Mouse (Mus musculus): Measurements from ENCODE around the gene Gipc2.
A peak's percentile ranks its signal among the peaks of the same experiment; 100 is the strongest.

Gipc2 gene

DNA sequence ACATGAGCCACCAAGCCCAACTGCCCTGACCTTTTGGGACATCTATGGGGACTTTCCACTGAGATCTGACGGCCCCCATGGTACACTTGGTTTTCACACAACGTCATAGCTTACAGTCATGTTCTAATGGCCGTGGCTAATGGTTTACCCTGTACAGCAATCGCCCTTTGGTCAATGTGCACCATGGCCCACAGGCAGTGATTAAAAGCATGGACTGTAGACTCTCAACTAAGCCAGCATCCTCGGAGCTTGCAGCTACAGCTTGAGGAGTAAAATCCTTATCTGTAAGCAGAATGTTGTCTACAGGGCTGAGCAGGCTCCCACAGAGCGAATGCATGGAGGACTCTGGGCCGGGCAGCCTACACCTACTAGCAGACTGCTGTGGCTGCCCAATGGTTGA lies 52.5 kb downstream of the Gipc2 start:
- no peak for DNase-seq

DNA sequence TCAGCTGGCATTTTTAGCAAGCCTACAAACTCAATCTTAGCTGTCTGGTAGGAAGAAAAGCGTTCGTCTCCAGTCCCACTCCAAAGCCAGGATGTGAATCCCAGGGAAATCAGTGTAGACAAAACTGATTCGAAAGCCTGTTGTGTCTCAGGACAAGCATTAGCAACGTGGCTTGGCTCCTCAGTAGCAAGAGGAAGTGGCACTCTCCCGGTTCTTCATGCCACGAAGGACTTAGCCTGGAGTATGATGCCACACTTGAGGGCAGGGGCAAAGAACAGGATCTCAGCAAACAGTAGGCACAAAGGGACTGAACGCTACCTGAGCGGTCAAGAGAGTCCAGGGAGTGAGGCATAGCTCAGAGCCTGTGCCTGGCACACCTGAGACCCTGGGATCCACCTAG lies 53.4 kb downstream of the Gipc2 start:
- DNase-seq, result no peak

DNA sequence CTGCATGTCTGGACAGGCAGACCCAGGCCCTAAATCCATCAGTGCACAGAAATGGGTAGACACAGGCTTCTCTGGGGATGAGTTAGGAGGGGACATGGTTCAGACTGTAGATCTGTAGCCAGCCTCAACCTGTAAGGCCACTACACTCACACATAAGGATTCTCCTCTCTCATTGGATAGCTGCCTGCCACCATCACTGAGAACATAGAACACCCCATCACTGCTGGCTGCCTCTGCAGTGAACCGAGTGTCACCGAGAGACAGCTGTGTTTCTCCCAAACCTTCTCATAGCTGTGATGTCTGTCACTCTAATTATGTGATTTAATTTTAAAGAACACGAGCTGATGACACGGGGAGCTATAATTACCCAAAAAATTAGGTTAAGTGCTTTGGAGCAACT lies 54.5 kb downstream of the Gipc2 start:
- no peak for DNase-seq

DNA sequence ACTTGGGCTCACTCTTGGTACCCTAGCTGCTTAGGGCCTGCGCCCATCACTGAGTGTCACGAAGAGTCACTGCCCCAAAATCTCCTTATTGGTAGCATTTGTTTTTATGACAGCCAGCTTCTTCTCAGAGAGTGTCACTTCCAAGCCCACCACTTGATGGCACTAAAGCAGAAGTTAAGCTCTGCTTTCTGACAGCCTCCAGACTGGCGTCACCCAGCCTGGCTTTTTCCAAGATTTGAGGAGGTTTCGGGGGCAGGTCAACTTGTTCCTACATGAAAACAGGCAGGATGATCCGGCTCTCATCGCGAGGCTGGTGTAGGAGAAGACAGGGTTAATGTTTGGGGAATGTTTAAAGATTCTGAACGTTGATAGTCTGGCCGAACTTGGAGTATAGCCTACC lies 54.9 kb downstream of the Gipc2 start:
- DNase-seq, result peak; percentile 67

DNA sequence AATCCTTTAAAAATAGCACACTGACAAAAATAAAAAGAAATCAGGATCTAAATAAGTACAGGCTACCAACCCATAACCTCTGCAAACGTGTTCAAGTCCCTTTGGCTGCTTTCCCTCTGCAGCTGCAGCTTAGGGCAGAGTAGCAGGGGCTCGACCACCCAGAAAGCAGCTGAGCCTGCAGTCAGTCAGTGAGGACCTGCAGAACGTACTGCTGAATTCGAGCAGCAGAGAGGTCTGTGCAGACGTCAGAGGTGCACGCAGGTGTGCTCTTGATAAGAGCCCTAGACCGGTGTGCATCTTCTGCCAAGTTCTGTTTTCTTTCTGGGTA lies 56.8 kb downstream of the Gipc2 start:
- no peak for DNase-seq

DNA sequence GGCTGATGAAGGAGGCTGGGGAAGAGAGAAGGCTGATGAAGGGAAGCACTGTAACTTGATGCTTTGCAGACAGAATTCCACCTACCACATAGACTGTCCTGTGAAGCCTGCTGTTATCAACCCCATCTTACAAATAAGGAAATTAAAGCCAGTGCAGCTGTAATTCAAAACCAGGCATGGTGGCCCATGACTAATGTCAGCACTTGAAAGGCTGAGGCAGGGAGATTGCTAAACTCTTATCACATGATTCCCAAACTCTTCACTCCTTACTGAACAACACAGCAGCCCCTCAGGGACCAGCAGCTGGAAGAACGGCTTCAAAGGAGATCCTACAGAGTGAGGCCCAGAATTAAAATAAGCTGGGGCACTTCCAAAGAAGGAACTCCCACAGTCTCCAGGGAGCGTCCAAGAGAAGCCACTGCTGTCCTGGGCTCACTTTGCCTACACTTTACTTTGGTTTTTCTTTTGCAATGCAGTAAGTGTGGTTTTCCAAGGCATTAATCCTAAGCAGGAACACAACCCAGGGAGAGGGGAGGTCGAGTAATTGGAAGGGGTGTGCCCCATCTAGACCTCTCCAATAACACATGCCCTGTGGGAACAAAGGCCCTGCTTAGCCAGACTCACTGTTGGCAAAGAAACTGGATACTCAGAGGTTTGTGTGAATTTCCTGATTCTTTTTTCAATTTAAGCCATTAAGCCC lies 57.3 kb downstream of the Gipc2 start:
- DNase-seq, result no peak

DNA sequence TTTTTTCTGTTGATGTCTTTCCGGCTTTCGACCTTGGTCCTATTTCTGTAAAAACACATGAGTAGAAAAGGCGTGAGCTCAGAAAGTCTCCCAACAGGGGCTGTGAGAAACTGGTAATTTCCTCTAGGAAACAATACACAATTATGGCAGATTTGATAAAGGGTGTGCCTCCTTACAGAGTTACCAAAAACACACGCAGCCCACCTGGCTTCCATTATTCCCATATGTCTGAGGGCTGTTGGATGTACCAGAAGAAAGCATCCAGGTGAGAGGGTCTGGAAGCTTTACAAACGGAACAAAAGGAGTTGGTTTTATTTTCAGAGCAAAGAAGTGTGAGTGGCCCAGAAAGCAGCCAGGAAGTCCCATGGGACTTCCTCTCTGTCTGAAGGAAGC lies 58.0 kb downstream of the Gipc2 start:
- DNase-seq, result no peak

DNA sequence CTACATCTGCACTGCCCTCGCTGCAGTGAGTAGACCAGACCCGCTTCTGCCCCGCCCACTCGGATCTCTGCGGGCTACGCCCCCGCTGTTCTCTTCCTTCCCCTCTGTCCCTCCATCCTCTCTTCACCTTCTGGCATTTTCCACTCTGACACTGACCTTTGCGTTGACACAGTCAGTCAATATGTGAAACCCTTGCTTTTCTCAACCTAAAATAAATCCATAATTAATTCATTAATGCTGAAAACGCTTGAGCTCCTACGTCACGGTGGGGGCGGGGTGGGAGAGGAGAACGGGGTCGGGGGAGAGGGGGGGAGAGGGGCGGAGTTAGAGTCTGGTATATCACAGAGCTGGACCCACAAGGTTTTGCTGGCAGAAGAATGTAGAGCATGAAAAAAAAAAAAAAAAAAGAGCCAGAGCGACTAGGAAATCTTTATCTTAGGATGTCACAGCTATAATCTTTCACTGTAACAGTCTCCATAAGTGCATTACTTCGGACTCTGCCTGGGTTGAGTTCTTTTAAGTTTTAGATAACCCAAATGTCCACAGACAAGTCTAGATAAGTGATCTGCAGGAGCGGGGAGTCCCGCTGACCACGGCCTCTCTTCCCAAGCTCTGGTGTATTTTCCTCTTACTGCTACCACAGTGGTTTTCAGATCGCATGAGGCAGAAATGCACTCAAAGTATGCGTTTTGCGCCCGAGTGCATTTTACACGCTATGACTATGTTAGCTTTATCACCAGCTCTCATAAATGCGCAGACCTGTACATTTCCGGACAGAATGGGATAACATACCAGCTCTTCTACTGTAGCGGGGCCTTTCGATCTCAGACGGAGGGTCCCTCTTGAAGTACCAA lies 58.7 kb downstream of the Gipc2 start:
- DNase-seq, result no peak

DNA sequence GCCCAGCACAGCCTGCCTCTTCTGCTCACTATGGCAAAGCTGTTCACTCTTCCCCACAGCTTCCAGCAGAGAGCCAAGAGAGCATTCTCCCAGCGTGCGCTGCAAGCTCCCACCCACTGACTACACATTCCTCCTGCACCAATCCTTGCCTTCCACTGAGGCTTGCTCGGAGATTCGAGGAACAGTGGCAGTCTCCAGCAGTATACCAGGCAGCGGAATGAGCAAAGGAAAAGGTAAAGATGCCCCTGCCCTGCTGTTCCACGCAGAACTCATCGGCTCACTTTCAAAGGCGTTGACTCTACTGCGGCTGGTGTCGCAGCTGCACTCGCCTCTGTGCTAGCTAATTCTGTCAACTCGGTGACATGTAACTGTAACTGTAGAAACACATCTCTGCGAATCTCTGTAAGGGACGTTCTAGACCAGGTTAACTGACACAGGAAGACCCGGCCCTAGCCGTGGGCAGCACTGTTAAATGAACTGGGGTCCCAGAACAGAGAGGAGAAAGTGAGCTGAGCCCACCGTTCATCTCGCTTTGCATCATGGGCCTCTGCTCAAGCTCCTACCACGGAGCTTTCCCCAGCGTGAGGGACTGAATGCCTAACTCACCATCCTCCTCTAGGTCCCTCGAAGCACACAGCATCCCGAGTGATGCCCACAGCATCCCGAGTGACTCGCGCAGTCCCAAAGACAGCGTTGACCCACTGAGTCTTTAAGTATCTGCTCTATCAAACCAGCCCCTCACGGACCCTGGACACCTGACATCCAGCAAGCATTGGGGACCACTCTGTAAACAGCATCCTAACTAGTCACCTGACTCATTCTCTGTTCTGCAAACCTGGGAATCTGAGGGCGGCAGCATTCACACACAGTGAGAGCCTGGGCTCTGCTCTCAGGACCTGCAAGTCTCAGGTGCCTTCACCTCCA lies 59.5 kb downstream of the Gipc2 start:
- DNase-seq, result peak; percentile 68

DNA sequence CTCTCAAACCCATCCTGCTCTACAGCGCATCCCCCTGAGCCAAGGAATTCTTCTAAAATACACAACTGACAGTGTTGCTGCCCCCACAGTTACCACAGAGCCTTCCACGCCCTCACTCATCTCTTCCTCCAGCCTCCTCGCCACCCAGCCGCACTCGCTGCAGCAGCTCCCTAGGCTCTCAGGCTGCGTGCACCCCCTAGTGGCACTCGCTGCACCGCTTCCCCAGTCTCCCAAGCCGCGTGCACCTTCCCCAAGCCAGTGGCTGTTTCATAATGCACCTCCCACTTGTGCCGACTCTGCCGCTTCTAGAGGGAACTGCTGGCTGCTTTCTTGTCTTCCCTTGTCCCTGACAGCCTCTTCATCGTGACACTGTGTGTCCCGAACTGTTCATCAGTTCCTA lies 60.7 kb downstream of the Gipc2 start:
- peak; percentile 77 for DNase-seq

DNA sequence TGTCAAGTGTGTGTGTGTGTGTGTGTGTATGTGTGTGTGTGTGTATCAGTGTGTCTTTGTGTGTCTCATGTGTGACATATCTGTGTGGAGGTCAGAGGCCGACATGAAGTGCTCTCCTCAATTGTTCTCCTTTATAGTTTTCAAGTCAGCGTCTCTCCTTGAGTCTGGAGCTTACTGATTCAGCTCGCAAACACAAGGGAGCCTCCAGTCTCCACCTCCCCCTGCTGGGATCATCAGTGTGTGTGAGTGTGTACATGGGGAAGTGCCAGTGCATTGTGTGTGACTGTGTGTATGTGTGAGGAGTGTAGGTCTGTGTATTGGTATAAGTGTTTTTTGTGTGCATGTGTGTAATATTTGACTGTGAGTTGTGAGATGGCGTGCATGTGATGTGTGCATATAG lies 62.6 kb downstream of the Gipc2 start:
- no peak for DNase-seq

DNA sequence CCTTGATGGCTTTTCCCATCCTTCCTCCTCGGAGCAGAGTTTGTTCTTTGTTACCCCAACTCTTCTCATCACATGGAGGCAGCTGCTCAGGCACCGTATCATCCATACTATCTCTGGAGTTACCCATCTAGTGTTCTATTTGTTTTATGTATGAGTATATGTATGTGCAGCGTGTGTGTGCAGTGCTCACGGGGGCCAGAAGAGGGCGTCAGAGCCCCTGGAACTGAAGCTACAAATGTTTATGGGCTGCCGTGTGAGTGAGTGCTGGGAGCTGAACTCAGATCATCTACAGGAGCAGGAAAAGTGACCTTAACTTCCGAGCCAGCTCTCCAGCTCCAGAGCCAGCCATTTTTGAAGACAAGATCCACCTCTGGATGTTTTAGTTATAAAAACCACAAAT lies 64.6 kb downstream of the Gipc2 start:
- no peak for DNase-seq

DNA sequence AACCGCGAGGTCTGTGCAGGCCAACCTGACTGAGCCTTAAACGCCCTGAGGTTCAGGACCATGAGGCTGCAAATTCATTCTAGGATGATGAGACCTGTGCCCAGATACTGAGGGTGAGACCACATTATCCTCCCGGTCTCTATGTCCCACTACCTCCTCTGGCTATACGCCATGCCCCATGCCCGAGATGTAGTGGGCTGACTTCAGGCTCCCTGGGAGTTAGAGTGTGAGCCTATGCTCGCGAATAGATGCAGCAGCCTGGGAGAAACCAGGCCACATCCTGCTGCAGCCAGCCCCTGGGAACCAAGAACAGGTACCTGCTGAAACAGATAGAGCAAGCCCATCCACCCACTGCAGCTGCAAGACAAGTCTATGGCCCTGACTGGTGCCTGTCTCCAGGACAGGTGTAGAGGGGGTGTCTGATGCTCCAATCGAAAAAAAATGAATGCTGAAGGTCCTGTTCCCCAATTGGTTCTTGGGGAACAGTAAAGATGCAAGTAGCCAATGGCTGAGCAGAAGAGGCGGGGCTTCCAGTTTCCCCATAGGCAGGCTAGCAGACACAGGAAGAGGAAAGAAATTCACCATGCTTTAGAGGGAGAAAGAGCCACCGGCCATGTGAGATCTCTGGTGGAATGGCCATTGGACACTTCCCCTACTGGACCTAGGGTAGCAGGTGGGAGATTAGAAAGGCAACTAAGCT lies 65.8 kb downstream of the Gipc2 start:
- no peak for DNase-seq

DNA sequence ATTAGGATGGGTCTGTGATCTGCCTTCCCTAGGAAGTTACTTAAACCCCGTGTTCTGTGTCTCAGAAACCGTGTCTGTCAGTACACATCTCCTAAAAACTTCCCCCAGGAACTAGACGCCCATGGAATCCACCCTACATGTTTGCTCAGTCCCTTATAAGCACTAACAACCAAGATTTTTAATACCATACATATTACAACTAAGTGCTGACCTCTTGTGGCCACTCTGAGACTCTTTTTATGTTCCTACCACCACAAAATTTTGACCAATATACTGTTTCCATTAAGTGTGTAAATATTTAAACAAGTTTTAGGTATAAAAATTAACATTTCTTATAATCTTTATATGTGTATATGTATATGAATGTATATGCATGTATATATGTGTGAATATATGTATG lies 71.0 kb downstream of the Gipc2 start:
- no peak for DNase-seq

DNA sequence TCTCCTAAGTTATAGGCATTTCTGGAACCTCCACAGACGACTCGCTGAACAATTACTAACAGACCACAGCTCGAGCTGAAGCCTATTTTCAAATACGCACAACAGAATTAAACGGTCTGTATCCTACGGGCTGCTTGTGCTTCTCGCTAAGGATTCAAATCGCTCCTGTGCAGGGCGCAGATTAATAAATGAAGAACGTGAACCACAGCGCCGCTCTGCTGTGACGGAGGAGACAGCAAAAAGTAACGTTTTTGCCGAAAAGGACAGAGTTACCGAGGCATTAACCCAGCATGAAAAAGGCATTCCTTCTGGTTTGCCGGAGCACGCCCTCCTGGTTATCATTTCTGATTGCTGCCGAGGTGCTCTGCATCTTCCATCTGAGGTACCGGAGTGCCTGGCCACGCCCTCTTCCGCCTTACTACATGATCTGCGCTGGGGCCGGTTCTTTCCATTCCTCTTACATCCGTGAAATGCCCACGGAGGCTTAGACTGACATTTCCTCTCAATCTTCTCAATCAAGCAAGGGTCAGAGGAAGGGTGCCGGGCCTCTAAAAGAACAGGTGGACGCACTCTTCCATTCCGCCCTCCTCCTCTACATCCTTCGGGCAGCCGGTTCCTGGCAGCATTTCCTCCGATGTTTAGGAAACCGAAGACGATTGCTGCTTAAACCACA lies 73.5 kb downstream of the Gipc2 start:
- no peak for DNase-seq

DNA sequence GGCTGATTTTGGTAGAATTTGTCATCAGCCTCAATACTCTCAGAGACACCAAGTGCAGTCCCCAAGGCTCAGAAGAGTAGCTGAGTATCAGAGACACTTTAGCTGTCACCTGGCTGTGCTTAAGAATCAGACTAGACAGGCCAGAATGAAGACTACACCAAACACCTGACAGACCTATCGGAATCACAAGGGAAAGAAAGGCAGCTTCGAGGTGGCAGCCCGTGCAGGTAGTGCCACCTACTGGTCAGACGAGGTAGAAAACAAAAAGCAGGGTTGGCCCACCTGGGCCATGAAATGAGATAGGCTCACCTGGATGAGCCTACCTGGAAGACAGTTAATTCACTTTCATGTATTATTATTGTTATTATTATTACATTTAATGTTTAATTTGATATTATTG lies 76.9 kb downstream of the Gipc2 start:
- no peak for DNase-seq

DNA sequence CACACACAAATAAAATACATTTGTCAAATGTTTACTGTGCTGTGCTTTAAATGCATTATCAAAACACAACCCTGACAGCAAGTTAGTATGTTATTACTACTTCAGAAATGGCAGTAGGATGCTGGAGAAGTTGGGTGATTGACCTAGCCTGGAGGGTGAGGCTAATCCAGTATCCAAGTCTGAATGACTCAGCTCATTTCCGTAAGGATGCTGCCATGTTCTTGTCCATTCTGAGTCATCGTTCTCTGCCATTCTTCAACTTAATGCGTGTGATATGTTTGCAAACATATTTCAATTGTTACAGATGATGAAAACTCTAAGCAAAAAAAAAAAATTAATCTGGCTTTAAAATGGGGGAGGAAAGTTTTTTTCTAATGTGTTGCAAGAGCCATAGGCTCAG lies 84.6 kb downstream of the Gipc2 start:
- no peak for DNase-seq

DNA sequence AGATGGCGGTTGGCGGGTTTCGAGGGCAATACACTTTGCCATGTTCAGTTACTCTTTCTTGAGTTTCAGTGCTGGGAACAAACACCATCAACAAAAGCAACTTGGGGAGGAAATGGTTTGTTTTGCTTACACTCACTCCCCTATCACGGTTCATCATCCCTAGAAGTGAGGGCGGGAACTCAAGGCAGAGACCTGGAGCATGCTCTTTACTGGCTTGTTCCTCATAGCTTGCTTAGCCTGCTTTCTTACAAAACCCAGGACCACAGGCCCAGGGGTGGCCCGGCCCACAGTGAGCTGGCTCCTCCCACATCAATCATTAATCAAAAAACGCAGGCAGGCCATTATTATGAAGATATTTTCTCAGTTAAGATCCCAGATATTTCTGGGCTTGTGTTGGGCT lies 89.9 kb downstream of the Gipc2 start:
- no peak for DNase-seq

DNA sequence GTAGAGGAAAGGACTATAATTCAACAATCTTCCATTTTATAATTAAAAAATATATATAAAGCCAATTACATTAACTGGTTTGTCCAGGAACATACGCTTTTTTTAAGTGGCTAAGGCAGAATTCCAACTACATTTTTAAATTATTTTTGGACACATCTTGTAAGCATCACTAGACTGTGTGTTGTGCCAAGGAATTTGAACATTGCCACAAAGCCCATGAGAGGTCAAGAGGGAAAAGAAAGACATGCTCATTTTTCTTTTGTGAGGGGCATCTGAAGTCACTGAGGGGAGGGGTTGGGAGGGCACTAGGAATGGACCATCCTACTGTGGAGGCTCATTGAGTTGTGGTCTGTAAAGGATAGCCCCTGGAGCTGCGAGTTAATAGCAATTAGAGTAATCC lies 97.0 kb downstream of the Gipc2 start:
- DNase-seq, result no peak

DNA sequence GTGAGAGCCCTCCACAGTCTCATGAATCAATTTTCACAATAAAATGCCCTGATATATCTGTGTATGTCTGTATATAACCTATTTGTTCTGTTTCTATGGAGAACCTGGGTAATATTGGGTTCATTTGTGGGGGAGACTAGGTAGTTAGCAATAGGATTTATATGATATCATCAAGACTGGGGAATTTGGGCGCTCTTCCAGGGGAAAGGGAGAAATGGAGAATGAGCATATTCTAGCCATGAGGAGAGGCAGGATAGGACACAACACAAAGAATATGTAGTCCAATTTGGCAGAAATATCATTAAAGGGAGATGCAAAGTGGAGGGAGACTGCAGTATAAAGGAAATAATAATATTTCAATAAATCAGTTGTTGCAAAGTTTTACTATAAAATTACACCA lies 97.7 kb downstream of the Gipc2 start:
- DNase-seq, result no peak

DNA sequence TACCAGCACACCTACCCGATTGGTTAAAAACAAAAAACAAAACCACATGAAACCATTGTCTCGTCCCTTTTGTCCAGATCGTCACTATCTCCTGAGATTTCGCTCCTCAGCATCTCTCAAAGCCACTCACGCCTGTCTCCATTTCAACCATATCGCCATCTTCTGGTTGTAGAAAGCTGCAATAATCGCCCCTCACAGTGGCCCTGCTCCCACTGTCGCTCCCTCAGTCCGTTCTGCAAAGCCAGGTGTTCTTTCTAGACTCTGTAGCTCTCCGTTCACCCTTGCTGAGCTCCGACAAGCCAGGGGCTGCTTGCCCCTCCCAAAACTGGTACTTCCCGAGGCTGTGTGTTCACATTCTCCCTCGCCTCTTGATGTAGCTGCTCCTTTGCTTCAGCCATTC lies 99.3 kb downstream of the Gipc2 start:
- DNase-seq, result no peak

DNA sequence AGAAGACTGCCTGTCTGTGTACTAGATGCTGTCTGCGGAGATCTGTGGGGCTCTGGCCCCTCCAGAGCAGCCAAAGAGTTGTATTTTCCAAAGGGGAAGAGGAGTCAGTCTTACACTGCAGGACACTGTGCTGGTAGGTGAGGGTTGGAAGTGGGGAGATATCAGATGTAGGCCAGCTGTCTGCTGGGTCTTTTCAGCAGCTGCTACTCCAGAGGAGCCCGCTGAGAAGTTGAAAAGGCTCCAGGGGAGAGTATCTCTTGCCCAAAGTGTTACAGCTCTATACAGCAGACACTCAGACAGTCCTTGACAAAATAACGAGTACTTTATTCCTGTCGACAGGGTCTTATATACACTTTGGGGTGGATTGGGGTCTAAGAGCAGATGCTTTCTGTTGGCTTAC lies 100.2 kb downstream of the Gipc2 start:
- no peak for DNase-seq

DNA sequence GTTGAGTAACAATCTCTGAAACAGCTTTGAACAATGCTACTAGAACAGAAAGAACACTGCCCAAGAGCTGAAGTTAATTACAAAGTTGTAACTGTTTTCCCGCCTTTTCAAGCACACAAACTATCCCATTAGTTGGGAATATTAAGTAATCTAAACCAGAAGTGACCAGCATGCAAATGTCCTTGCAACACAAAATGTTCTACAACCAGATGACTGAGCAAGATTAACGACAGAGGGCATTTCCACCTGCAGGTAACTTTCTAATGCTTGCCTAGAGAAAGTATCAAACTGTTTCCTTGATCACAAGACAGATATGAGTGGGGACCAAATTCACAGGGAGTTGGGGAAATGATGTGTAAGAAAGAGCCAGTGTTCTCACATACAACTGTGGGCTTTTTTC lies 101.9 kb downstream of the Gipc2 start:
- DNase-seq, result no peak
